Mouse (Mus musculus): Measurements from ENCODE around the gene Cpb2. TPM values are rescaled to one million over a fixed set of nuclear protein-coding genes. Genes with fewer than 3 reads are reported as not detected.

The Cpb2 gene
- polyA plus RNA-seq, 1 experiment, result not detected

GRCm38 (mm10) chr14:75218843-75219242 is 23.2 kb upstream of the Cpb2 start:
- H3K27ac ChIP-seq (ENCODE audit: insufficient read depth, low read length), result no peak overlapping the region
- TF ChIP-seq CTCF (IDR thresholded peaks at IDR 0.05; ENCODE audit: borderline replicate concordance, insufficient read depth, low read length), result no peak
- TF ChIP-seq POLR2A (IDR thresholded peaks at IDR 0.05; ENCODE audit: low read depth, low read length), result no peak
- no peaks in the 10 kb centered on the region for H3K4me1 ChIP-seq (ENCODE audit: control insufficient read depth, insufficient read depth, low read length)
- H3K4me3 ChIP-seq (ENCODE audit: insufficient read depth, low read length), result no peak overlapping the region

GRCm38 (mm10) chr14:75219250-75219913 is 22.7 kb upstream of the Cpb2 start:
- no peak overlapping the region for H3K4me3 ChIP-seq (ENCODE audit: insufficient read depth, low read length)
- H3K4me1 ChIP-seq (ENCODE audit: control insufficient read depth, insufficient read depth, low read length), result no peaks in the 10 kb centered on the region
- TF ChIP-seq POLR2A (IDR thresholded peaks at IDR 0.05; ENCODE audit: low read depth, low read length), result no peak
- TF ChIP-seq CTCF (IDR thresholded peaks at IDR 0.05; ENCODE audit: borderline replicate concordance, insufficient read depth, low read length), result no peak
- no peak overlapping the region for H3K27ac ChIP-seq (ENCODE audit: insufficient read depth, low read length)

- no peak overlapping the region for H3K27ac ChIP-seq (ENCODE audit: insufficient read depth, low read length)
- no peak for TF ChIP-seq CTCF (IDR thresholded peaks at IDR 0.05; ENCODE audit: borderline replicate concordance, insufficient read depth, low read length)
- no peak for TF ChIP-seq POLR2A (IDR thresholded peaks at IDR 0.05; ENCODE audit: low read depth, low read length)
- no peaks in the 10 kb centered on the region for H3K4me1 ChIP-seq (ENCODE audit: control insufficient read depth, insufficient read depth, low read length)
- no peak overlapping the region for H3K4me3 ChIP-seq (ENCODE audit: insufficient read depth, low read length)
These were observed 19.7 kb upstream of the Cpb2 start for GRCm38 (mm10) chr14:75222386-75222785.

GRCm38 (mm10) chr14:75227453-75228084 is 14.5 kb upstream of the Cpb2 start:
- TF ChIP-seq CTCF (IDR thresholded peaks at IDR 0.05; ENCODE audit: borderline replicate concordance, insufficient read depth, low read length) (no peak), POLR2A (IDR thresholded peaks at IDR 0.05; ENCODE audit: low read depth, low read length) (no peak)
- Histone ChIP-seq H3K4me1 (ENCODE audit: control insufficient read depth, insufficient read depth, low read length) (no peaks in the 10 kb centered on the region), H3K4me3 (ENCODE audit: insufficient read depth, low read length) (no peak overlapping the region), H3K27ac (ENCODE audit: insufficient read depth, low read length) (no peak overlapping the region)

GRCm38 (mm10) chr14:75229834-75230233 is 12.3 kb upstream of the Cpb2 start:
- Histone ChIP-seq H3K27ac (ENCODE audit: insufficient read depth, low read length) (no peak overlapping the region), H3K4me1 (ENCODE audit: control insufficient read depth, insufficient read depth, low read length) (no peaks in the 10 kb centered on the region), H3K4me3 (ENCODE audit: insufficient read depth, low read length) (no peak overlapping the region)
- TF ChIP-seq POLR2A (IDR thresholded peaks at IDR 0.05; ENCODE audit: low read depth, low read length) (no peak), CTCF (IDR thresholded peaks at IDR 0.05; ENCODE audit: borderline replicate concordance, insufficient read depth, low read length) (no peak)

- Histone ChIP-seq H3K27ac (ENCODE audit: insufficient read depth, low read length) (no peak overlapping the region), H3K4me1 (ENCODE audit: control insufficient read depth, insufficient read depth, low read length) (no peaks in the 10 kb centered on the region), H3K4me3 (ENCODE audit: insufficient read depth, low read length) (no peak overlapping the region)
- TF ChIP-seq POLR2A (IDR thresholded peaks at IDR 0.05; ENCODE audit: low read depth, low read length) (no peak), CTCF (IDR thresholded peaks at IDR 0.05; ENCODE audit: borderline replicate concordance, insufficient read depth, low read length) (no peak)
These were observed 9.0 kb upstream of the Cpb2 start for GRCm38 (mm10) chr14:75233070-75233469.

- Histone ChIP-seq H3K27ac (ENCODE audit: insufficient read depth, low read length) (no peak overlapping the region), H3K4me3 (ENCODE audit: insufficient read depth, low read length) (no peak overlapping the region), H3K4me1 (ENCODE audit: control insufficient read depth, insufficient read depth, low read length) (no peaks in the 10 kb centered on the region)
- TF ChIP-seq CTCF (IDR thresholded peaks at IDR 0.05; ENCODE audit: borderline replicate concordance, insufficient read depth, low read length) (no peak), POLR2A (IDR thresholded peaks at IDR 0.05; ENCODE audit: low read depth, low read length) (no peak)
These were observed 6.5 kb upstream of the Cpb2 start for GRCm38 (mm10) chr14:75235552-75235951.

GRCm38 (mm10) chr14:75235955-75236635 is 6.0 kb upstream of the Cpb2 start:
- H3K27ac ChIP-seq (ENCODE audit: insufficient read depth, low read length), result no peak overlapping the region
- TF ChIP-seq POLR2A (IDR thresholded peaks at IDR 0.05; ENCODE audit: low read depth, low read length) (no peak), CTCF (IDR thresholded peaks at IDR 0.05; ENCODE audit: borderline replicate concordance, insufficient read depth, low read length) (no peak)
- H3K4me3 ChIP-seq (ENCODE audit: insufficient read depth, low read length), result no peak overlapping the region
- H3K4me1 ChIP-seq (ENCODE audit: control insufficient read depth, insufficient read depth, low read length), result no peaks in the 10 kb centered on the region

- no peak overlapping the region for H3K4me3 ChIP-seq (ENCODE audit: insufficient read depth, low read length)
- no peak for TF ChIP-seq CTCF (IDR thresholded peaks at IDR 0.05; ENCODE audit: borderline replicate concordance, insufficient read depth, low read length)
- H3K4me1 ChIP-seq (ENCODE audit: control insufficient read depth, insufficient read depth, low read length), result no peaks in the 10 kb centered on the region
- no peak overlapping the region for H3K27ac ChIP-seq (ENCODE audit: insufficient read depth, low read length)
These were observed 5.5 kb upstream of the Cpb2 start for GRCm38 (mm10) chr14:75236636-75237003.

GRCm38 (mm10) chr14:75237096-75237495 is 5.0 kb upstream of the Cpb2 start:
- Histone ChIP-seq H3K4me1 (ENCODE audit: control insufficient read depth, insufficient read depth, low read length) (no peaks in the 10 kb centered on the region), H3K4me3 (ENCODE audit: insufficient read depth, low read length) (no peak overlapping the region), H3K27ac (ENCODE audit: insufficient read depth, low read length) (no peak overlapping the region)
- no peak for TF ChIP-seq POLR2A (IDR thresholded peaks at IDR 0.05; ENCODE audit: low read depth, low read length)
- TF ChIP-seq CTCF (IDR thresholded peaks at IDR 0.05; ENCODE audit: borderline replicate concordance, insufficient read depth, low read length), result no peak
